Mouse (Mus musculus) heart, adult 2 months (tissue): ENCODE measurements around the gene Igsf11. TPM values are rescaled to one million over a fixed set of nuclear protein-coding genes. Genes with fewer than 3 reads are reported as not detected.

Experiments
- DNase-seq, 2 experiments: peaks; one replicate each; pipeline ENCODE4 v3.0.0; 2021
- H3K27ac ChIP-seq: fragments of 200-600 bp; 2 replicates; pipeline ENCODE4 v1.8.1; 2022
- H3K27me3 ChIP-seq: fragments of 200-500 bp; 2 replicates; pipeline ENCODE4 v1.6.1; 2012; ENCODE audit warnings: mild to moderate bottlenecking, low read length, inconsistent platforms, mixed read lengths; ENCODE audit not compliant: control insufficient read depth, insufficient read depth
- H3K36me3 ChIP-seq: fragments of 200-500 bp; 2 replicates; pipeline ENCODE4 v1.6.1; 2012; ENCODE audit warnings: low read length, inconsistent platforms; ENCODE audit not compliant: control insufficient read depth, insufficient read depth
- H3K4me1 ChIP-seq: fragments of 200-500 bp; 2 replicates; pipeline ENCODE4 v1.6.1; 2011; ENCODE audit warnings: low read length; ENCODE audit not compliant: control insufficient read depth, insufficient read depth
- H3K4me3 ChIP-seq: fragments of 200-600 bp; 2 replicates; pipeline ENCODE4 v1.8.1; 2022
- H3K79me2 ChIP-seq: fragments of 200-500 bp; replicated peaks from 2 replicates; pipeline ENCODE4 v1.6.1; 2012; ENCODE audit warnings: mild to moderate bottlenecking, inconsistent platforms, low read length, moderate library complexity, mixed read lengths; ENCODE audit not compliant: control insufficient read depth, insufficient read depth
- H3K9ac ChIP-seq: fragments of 200-500 bp; 2 replicates; pipeline ENCODE4 v1.6.1; 2012; ENCODE audit warnings: low read depth, mild to moderate bottlenecking, control low read depth, inconsistent platforms, low read length, mixed read lengths
- CTCF ChIP-seq: fragments of 200-600 bp; IDR thresholded peaks from 2 replicates; pipeline ENCODE4 v1.8.1; 2022; ENCODE audit warnings: antibody characterized with exemption, mild to moderate bottlenecking, moderate library complexity
- EP300 ChIP-seq: fragments of 200-500 bp; IDR thresholded peaks from 2 replicates; pipeline ENCODE4 v1.6.1; 2011; ENCODE audit warnings: low read depth, low read length, control low read depth; ENCODE audit not compliant: insufficient read depth
- POLR2A ChIP-seq: fragments of 200-500 bp; IDR thresholded peaks from 2 replicates; pipeline ENCODE4 v1.6.1; 2011; ENCODE audit warnings: mild to moderate bottlenecking, low read depth, low read length, control low read depth; ENCODE audit not compliant: insufficient read depth
- WGBS: fragments of 180-500 bp; shearing (Covaris S2); methylation state at CpG from one replicate; pipeline ENCODE4 v1.1.7; 2018; 5-methylcytosine and 5-hydroxymethylcytosine counted together
- intact Hi-C: fragments of 180-260 bp; cut with DNase I; formaldehyde crosslinking; loops from one replicate; pipeline ENCODE4 v1.15.1; 2025
- polyA plus RNA-seq: library from polyadenylated mRNA; depleted of rRNA; stranded (reverse); fragments of >200 nt; gene quantifications from 2 replicates; pipeline ENCODE4 v1.2.3, GENCODE M21; 2012
- total RNA-seq, 2 experiments: library from RNA; stranded (reverse); gene quantifications; 2 replicates each; pipeline ENCODE4 v1.2.3; 2021

Gene Igsf11
- total and polyA plus RNA-seq, 3 experiments: 0.48 to 1.0 (median 0.76) TPM

DNA sequence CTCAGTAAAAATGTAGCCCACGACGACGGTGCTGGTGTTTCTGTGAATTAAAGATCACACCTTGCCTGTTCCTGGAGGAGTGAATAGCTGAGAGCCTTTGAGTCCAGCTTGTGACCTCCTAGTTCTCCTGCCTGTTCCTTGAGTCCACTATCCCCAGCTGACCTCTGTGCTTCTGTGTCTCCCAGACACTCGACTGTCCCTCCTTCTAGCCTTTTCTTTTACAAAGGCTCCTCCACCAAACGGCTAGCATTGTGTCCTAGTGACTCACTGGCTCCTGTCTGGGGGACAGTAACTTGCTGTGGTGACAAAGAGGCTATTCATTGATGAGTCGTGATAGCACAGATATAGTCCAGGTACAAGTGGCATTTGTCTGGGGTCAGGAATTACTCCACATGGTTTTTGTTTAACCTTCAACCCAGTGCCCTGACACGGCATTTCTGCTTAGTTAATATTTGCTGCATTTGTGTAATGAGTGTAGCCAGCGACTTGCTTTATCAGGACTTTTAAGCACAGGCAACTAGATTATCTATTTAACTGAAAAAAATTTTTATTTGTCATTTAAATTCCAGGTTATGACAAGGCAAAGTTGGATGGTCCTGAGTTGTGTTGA lies 6.5 kb downstream of the Igsf11 start:
- Histone ChIP-seq H3K79me2 (no peaks in the 10 kb centered on the region), H3K27me3 (peaks cover 4% of the 10 kb centered on the region), H3K4me1 (no peaks in the 10 kb centered on the region), H3K4me3 (no peak overlapping the region), H3K27ac (no peak overlapping the region), H3K9ac (no peak overlapping the region), H3K36me3 (no peaks in the 10 kb centered on the region)
- 46% methylated on average over 8 of the region's 8 CpGs for WGBS
- DNase-seq: no peak
- intact Hi-C loops: no loop called here
- TF ChIP-seq CTCF (no peak), EP300 (no peak), POLR2A (no peak)

DNA sequence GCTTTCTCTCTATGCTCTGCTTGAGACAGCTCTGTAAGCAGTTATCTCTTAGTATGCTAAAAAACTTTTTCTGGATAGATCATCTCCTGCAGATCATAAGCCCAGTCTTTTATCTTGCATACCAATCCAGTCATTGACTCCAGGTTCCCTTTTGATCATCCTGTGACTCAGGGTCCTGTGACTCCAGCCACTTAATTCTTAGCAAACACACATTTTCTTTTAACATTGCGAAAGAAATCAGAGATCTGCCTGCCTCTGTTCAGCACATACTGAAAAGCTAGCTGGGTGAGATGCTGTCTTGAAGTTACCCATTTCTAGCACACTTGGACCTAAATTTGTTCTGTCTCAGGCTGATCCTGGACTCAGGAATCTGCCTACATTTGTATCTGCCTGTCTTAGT lies 7.6 kb downstream of the Igsf11 start:
- no peak for DNase-seq
- no peak overlapping the region for H3K9ac ChIP-seq
- 92% methylated on average over 1 of the region's 1 CpGs for WGBS
- no peak overlapping the region for H3K27ac ChIP-seq
- H3K27me3 ChIP-seq: peaks cover 2% of the 10 kb centered on the region
- H3K36me3 ChIP-seq: no peaks in the 10 kb centered on the region
- no peak for TF ChIP-seq EP300
- no peak for TF ChIP-seq CTCF
- TF ChIP-seq POLR2A: no peak
- H3K4me1 ChIP-seq: no peaks in the 10 kb centered on the region
- H3K4me3 ChIP-seq: no peak overlapping the region
- H3K79me2 ChIP-seq: no peaks in the 10 kb centered on the region
- intact Hi-C loops: no loop called here

DNA sequence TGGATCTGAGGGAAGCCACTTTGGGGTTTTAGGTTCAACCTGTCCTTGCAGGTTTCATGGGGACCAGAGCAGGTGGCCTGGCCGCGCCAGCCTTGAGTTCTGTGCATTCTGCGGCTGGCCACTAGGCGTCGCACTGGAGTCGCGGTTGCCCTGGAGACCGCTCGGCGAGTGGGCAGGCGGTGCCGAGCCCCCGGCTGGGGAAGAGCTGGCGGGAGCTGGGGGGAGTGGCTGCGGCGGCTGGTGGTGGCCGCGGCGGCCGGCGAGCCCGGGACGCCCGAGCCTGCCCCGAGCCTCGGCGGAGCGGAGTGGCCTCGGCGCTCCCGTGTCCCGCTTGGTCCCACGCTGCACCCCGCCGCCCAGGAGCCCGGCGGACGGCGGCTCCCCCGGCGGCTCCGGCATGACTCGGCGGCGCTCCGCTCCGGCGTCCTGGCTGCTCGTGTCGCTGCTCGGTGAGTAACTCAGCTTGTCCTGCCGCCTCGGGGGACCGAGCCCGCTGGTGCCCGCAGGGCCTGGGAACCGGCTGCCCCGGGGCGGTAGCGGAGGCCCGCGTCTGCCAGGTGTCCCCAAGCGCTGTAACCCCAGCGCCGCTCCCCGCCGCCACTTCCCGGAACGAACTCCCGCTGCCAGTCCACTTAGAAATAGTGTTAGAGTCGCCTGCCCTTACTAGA lies 9.8 kb downstream of the Igsf11 start:
- Histone ChIP-seq H3K4me3 (peak overlapping the region; percentile 67), H3K9ac (peak overlapping the region; percentile 79), H3K27me3 (peaks cover 4% of the 10 kb centered on the region), H3K4me1 (no peaks in the 10 kb centered on the region), H3K79me2 (no peaks in the 10 kb centered on the region), H3K27ac (peak overlapping the region; percentile 44), H3K36me3 (no peaks in the 10 kb centered on the region)
- no peak for TF ChIP-seq EP300
- no peak for TF ChIP-seq POLR2A
- TF ChIP-seq CTCF: peak; percentile 95
- peak; percentile 91 to 96 for DNase-seq
- intact Hi-C loops: loop anchor here (1.0 kb wide), 2 partner anchors 147 to 151 kb away; no protein-coding TSS in a partner anchor
- WGBS: 1% methylated on average over 68 of the region's 71 CpGs

DNA sequence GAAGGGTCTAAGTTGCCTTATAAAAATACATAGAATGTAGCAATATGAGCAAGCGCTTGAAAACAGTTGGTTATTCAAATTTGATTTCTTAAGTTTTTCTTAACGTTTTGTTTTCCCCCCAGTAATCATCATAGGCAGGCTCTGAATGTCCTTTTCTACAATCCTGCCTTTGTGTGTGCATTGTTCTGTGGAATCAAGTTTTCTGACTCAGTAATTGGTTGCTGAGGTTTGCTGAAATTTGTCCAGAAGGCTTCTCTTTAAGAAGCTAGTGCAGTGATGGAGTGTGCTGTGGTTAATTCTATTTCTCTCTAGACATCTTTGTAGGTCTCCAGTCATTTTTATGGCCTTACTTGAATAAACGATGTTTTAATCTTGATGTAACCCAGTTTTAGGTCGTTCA lies 10.5 kb downstream of the Igsf11 start:
- Histone ChIP-seq H3K79me2 (no peaks in the 10 kb centered on the region), H3K4me1 (no peaks in the 10 kb centered on the region), H3K36me3 (no peaks in the 10 kb centered on the region), H3K4me3 (no peak overlapping the region; the same call in 1 of the 2 replicates), H3K27me3 (peaks cover 4% of the 10 kb centered on the region), H3K9ac (no peak overlapping the region), H3K27ac (no peak overlapping the region)
- 57% methylated on average over 4 of the region's 4 CpGs for WGBS
- intact Hi-C loops: no loop called here
- TF ChIP-seq EP300 (no peak), CTCF (no peak), POLR2A (no peak)
- DNase-seq: no peak

DNA sequence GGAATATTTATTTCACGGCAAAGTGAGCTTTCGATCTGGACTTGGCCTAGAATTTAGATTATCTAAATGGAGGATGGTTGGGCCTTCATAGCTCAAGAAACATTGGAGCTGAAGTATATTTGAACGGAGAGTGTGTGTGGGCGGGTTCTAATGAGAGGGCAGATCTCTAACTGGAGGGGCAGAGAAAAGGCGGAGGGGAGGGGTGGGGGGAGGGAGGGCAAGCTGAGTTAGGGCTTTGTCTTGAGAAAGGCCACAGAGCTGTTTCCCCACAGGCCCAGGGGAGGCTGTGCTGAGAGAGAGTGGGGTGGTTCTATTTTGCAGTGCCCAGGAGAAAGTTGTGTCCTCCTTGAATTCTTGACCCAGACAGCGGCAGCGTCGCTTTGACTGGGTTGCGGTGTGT lies 11.7 kb downstream of the Igsf11 start:
- TF ChIP-seq CTCF: no peak
- no peak for TF ChIP-seq POLR2A
- no peak for TF ChIP-seq EP300
- Histone ChIP-seq H3K9ac (no peak overlapping the region), H3K79me2 (no peaks in the 10 kb centered on the region), H3K27ac (no peak overlapping the region), H3K36me3 (no peaks in the 10 kb centered on the region), H3K4me1 (no peaks in the 10 kb centered on the region), H3K27me3 (peaks cover 4% of the 10 kb centered on the region), H3K4me3 (no peak overlapping the region)
- intact Hi-C loops: no loop called here
- DNase-seq: no peak
- 88% methylated on average over 9 of the region's 9 CpGs for WGBS

DNA sequence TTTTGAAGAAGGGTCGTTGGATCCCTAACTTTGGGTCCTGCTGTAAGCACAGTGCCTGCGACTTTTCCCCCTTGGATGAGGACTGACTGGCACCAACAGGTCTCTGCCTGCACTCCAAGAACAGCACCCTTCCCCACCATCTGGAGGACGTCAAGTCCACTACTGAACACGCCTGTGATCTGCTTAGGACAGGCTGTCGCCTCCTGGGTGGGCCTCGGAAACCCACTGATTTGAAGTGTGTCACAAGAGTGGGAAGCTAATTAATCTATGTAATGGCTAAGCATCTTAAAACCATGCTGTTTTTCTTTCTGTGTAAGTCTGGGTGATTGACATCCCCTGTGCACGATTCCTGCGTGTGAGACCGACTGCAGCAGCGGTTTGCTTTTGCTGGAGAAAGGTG lies 13.4 kb downstream of the Igsf11 start:
- 74% methylated on average over 10 of the region's 10 CpGs for WGBS
- intact Hi-C loops: no loop called here

More for the DNA sequence above, 13.4 kb downstream of the Igsf11 start:
- no peak overlapping the region for H3K9ac ChIP-seq
- DNase-seq: no peak
- TF ChIP-seq POLR2A (no peak), CTCF (no peak), EP300 (no peak)
- H3K4me1 ChIP-seq: no peaks in the 10 kb centered on the region
- H3K27me3 ChIP-seq: peaks cover 4% of the 10 kb centered on the region
- H3K27ac ChIP-seq: no peak overlapping the region
- no peak overlapping the region for H3K4me3 ChIP-seq
- no peaks in the 10 kb centered on the region for H3K36me3 ChIP-seq
- no peaks in the 10 kb centered on the region for H3K79me2 ChIP-seq
